Mouse (Mus musculus): ENCODE data around the gene Gm26920. TPM values are rescaled to one million over a fixed set of nuclear protein-coding genes. Genes with fewer than 3 reads are reported as not detected.

Gm26920 gene
- polyA plus RNA-seq, 1 experiment from 2014 or later = 2.5 TPM

GRCm38 (mm10) chr7:30010551-30011195 is 79.5 kb downstream of the Gm26920 start:
- Histone ChIP-seq H3K27me3 (replicated peaks; ENCODE audit: control insufficient read depth, insufficient read depth, low read length) (no peaks in the 10 kb centered on the region), H3K36me3 (ENCODE audit: control insufficient read depth, insufficient read depth) (no peaks in the 10 kb centered on the region), H3K4me3 (replicated peaks; ENCODE audit: low read length) (no peak overlapping the region), H3K4me2 (ENCODE audit: low read length) (no peak overlapping the region), H3K9ac (replicated peaks; ENCODE audit: low read depth, low read length) (no peak overlapping the region), H3K4me1 (replicated peaks; ENCODE audit: control insufficient read depth, insufficient read depth, low read length) (peaks cover 14% of the 10 kb centered on the region; the same call in 1 of the 2 replicates), H3K9me3 (ENCODE audit: control insufficient read depth, low read length) (no peaks in the 10 kb centered on the region), H3K27ac (ENCODE audit: low read length) (no peak overlapping the region)
- WGBS = 85% methylated on average over 10 of the region's 10 CpGs
- ATAC-seq = no peak

GRCm38 (mm10) chr7:30009321-30010085 is 80.7 kb downstream of the Gm26920 start:
- H3K27me3 ChIP-seq (replicated peaks; ENCODE audit: control insufficient read depth, insufficient read depth, low read length) = no peaks in the 10 kb centered on the region
- H3K9me3 ChIP-seq (ENCODE audit: control insufficient read depth, low read length) = no peaks in the 10 kb centered on the region
- H3K27ac ChIP-seq (ENCODE audit: low read length) = no peak overlapping the region
- peaks cover 14% of the 10 kb centered on the region; the same call in 1 of the 2 replicates for H3K4me1 ChIP-seq (replicated peaks; ENCODE audit: control insufficient read depth, insufficient read depth, low read length)
- peak; percentile 72 for ATAC-seq
- no peak overlapping the region for H3K4me3 ChIP-seq (replicated peaks; ENCODE audit: low read length)
- H3K9ac ChIP-seq (replicated peaks; ENCODE audit: low read depth, low read length) = no peak overlapping the region
- 0 out of 2 replicates have a peak, but pooled peaks cover 2% of the 10 kb centered on the region for H3K36me3 ChIP-seq (ENCODE audit: control insufficient read depth, insufficient read depth)
- H3K4me2 ChIP-seq (ENCODE audit: low read length) = no peak overlapping the region
- 56% methylated on average over 21 of the region's 21 CpGs for WGBS

GRCm38 (mm10) chr7:30008020-30008690 is 82.1 kb downstream of the Gm26920 start:
- WGBS = 84% methylated on average over 6 of the region's 6 CpGs
- no peak for ATAC-seq

GRCm38 (mm10) chr7:30007601-30008000 is 82.6 kb downstream of the Gm26920 start:
- no peak overlapping the region for H3K4me3 ChIP-seq (replicated peaks; ENCODE audit: low read length)
- H3K4me2 ChIP-seq (ENCODE audit: low read length) = no peak overlapping the region
- H3K9ac ChIP-seq (replicated peaks; ENCODE audit: low read depth, low read length) = no peak overlapping the region
- peaks cover 4% of the 10 kb centered on the region; the same call in 1 of the 2 replicates for H3K36me3 ChIP-seq (ENCODE audit: control insufficient read depth, insufficient read depth)
- H3K27ac ChIP-seq (ENCODE audit: low read length) = no peak overlapping the region
- no peak for ATAC-seq
- H3K27me3 ChIP-seq (replicated peaks; ENCODE audit: control insufficient read depth, insufficient read depth, low read length) = no peaks in the 10 kb centered on the region
- 92% methylated on average over 1 of the region's 1 CpGs for WGBS
- no peaks in the 10 kb centered on the region for H3K9me3 ChIP-seq (ENCODE audit: control insufficient read depth, low read length)
- 0 out of 2 replicates have a peak, but pooled peaks cover 11% of the 10 kb centered on the region for H3K4me1 ChIP-seq (replicated peaks; ENCODE audit: control insufficient read depth, insufficient read depth, low read length)

More at GRCm38 (mm10) chr7:30008020-30008690, 82.1 kb downstream of the Gm26920 start:
- Histone ChIP-seq H3K27me3 (replicated peaks; ENCODE audit: control insufficient read depth, insufficient read depth, low read length) (no peaks in the 10 kb centered on the region), H3K27ac (ENCODE audit: low read length) (no peak overlapping the region), H3K36me3 (ENCODE audit: control insufficient read depth, insufficient read depth) (peaks cover 4% of the 10 kb centered on the region; the same call in 1 of the 2 replicates), H3K4me1 (replicated peaks; ENCODE audit: control insufficient read depth, insufficient read depth, low read length) (peaks cover 13% of the 10 kb centered on the region; the same call in 1 of the 2 replicates), H3K9me3 (ENCODE audit: control insufficient read depth, low read length) (no peaks in the 10 kb centered on the region), H3K9ac (replicated peaks; ENCODE audit: low read depth, low read length) (no peak overlapping the region), H3K4me3 (replicated peaks; ENCODE audit: low read length) (no peak overlapping the region), H3K4me2 (ENCODE audit: low read length) (no peak overlapping the region)

Small RNA genes within 50 kb of the gene (microRNA-seq; reads per million reads assigned to microRNA genes)
- gene Gm23368 = not detected

Other genes starting within 250 kb of the Gm26920 start
- 15.7 and 18.2 TPM in 2 replicates for gene Zfp940, start 236.7 kb downstream of the Gm26920 start, polyA plus RNA-seq (2015; fragmentation: Nextera tagmentation; extraction: Ambion mirVana)
- gene Zfp420, start 230.4 kb downstream of the Gm26920 start, polyA plus RNA-seq (2015; fragmentation: Nextera tagmentation; extraction: Ambion mirVana) = 23.4 and 23.7 TPM in 2 replicates
- 18.0 and 20.5 TPM in 2 replicates for gene Zfp27, start 183.8 kb downstream of the Gm26920 start, polyA plus RNA-seq (2015; fragmentation: Nextera tagmentation; extraction: Ambion mirVana)
- 7.5 and 7.8 TPM in 2 replicates for gene Zfp383, start 182.2 kb downstream of the Gm26920 start, polyA plus RNA-seq (2015; fragmentation: Nextera tagmentation; extraction: Ambion mirVana)
- 22.3 and 24.3 TPM in 2 replicates for gene Zfp74, start 136.3 kb downstream of the Gm26920 start, polyA plus RNA-seq (2015; fragmentation: Nextera tagmentation; extraction: Ambion mirVana)
- 3.0 and 4.2 TPM in 2 replicates for gene Zfp568, start 106.5 kb downstream of the Gm26920 start, polyA plus RNA-seq (2015; fragmentation: Nextera tagmentation; extraction: Ambion mirVana)
- gene Zfp14, start 39.0 kb downstream of the Gm26920 start, polyA plus RNA-seq (2015; fragmentation: Nextera tagmentation; extraction: Ambion mirVana) = 14.2 and 14.7 TPM in 2 replicates
- 16.4 and 17.5 TPM in 2 replicates for gene Zfp82, start 17.5 kb downstream of the Gm26920 start, polyA plus RNA-seq (2015; fragmentation: Nextera tagmentation; extraction: Ambion mirVana)
- 20.6 and 22.1 TPM in 2 replicates for gene Zfp566, start 117 bp upstream of the Gm26920 start, polyA plus RNA-seq (2015; fragmentation: Nextera tagmentation; extraction: Ambion mirVana)
- gene Zfp260, start 4.4 kb upstream of the Gm26920 start, polyA plus RNA-seq (2015; fragmentation: Nextera tagmentation; extraction: Ambion mirVana) = 112 and 137 TPM in 2 replicates
- gene Zfp382, start 31.5 kb upstream of the Gm26920 start, polyA plus RNA-seq (2015; fragmentation: Nextera tagmentation; extraction: Ambion mirVana) = 30.6 and 32.5 TPM in 2 replicates
- gene Zfp146, start 79.3 kb upstream of the Gm26920 start, polyA plus RNA-seq (2015; fragmentation: Nextera tagmentation; extraction: Ambion mirVana) = 17.4 and 18.0 TPM in 2 replicates
- gene Cox7a1, start 93.7 kb upstream of the Gm26920 start, polyA plus RNA-seq (2015; fragmentation: Nextera tagmentation; extraction: Ambion mirVana) = 2.4 and 4.1 TPM in 2 replicates
- gene Capns1, start 108.4 kb upstream of the Gm26920 start, polyA plus RNA-seq (2015; fragmentation: Nextera tagmentation; extraction: Ambion mirVana) = 59.7 and 68.4 TPM in 2 replicates
- gene Polr2i, start 141.5 kb upstream of the Gm26920 start, polyA plus RNA-seq (2015; fragmentation: Nextera tagmentation; extraction: Ambion mirVana) = 160 and 165 TPM in 2 replicates
- 358 and 393 TPM in 2 replicates for gene Tbcb, start 141.9 kb upstream of the Gm26920 start, polyA plus RNA-seq (2015; fragmentation: Nextera tagmentation; extraction: Ambion mirVana)
- not detected in 2 replicates for gene Ovol3, start 145.3 kb upstream of the Gm26920 start, polyA plus RNA-seq (2015; fragmentation: Nextera tagmentation; extraction: Ambion mirVana)
- 0.36 and 0.42 TPM in 2 replicates for gene Thap8, start 189.7 kb upstream of the Gm26920 start, polyA plus RNA-seq (2015; fragmentation: Nextera tagmentation; extraction: Ambion mirVana)
- 6.2 and 8.2 TPM in 2 replicates for gene Wdr62, start 190.0 kb upstream of the Gm26920 start, polyA plus RNA-seq (2015; fragmentation: Nextera tagmentation; extraction: Ambion mirVana)
- gene Clip3, start 201.3 kb upstream of the Gm26920 start, polyA plus RNA-seq (2015; fragmentation: Nextera tagmentation; extraction: Ambion mirVana) = 129 and 145 TPM in 2 replicates
- 93.6 and 104 TPM in 2 replicates for gene Alkbh6, start 218.3 kb upstream of the Gm26920 start, polyA plus RNA-seq (2015; fragmentation: Nextera tagmentation; extraction: Ambion mirVana)
- 8.5 and 11.7 TPM in 2 replicates for gene Syne4, start 224.4 kb upstream of the Gm26920 start, polyA plus RNA-seq (2015; fragmentation: Nextera tagmentation; extraction: Ambion mirVana)
- not detected in 2 replicates for gene E130208F15Rik, start 231.3 kb upstream of the Gm26920 start, polyA plus RNA-seq (2015; fragmentation: Nextera tagmentation; extraction: Ambion mirVana)
- gene Sdhaf1, start 233.5 kb upstream of the Gm26920 start, polyA plus RNA-seq (2015; fragmentation: Nextera tagmentation; extraction: Ambion mirVana) = 18.0 and 19.3 TPM in 2 replicates

All from forebrain, embryonic 16.5 days (tissue).